Mouse (Mus musculus) neutrophil, adult 5-6 weeks (primary cell): ENCODE data around the gene Cd151. TPM values are rescaled to one million over a fixed set of nuclear protein-coding genes. Genes with fewer than 3 reads are reported as not detected.

Source experiments
- ATAC-seq: fragments of 151-379, 151-347 bp; 2 replicates; pipeline ENCODE4 v1.8.0; 2017; ENCODE audit warnings: mild to moderate bottlenecking, moderate TSS enrichment; ENCODE audit not compliant: insufficient number of reproducible peaks, poor library complexity, low FRiP score, severe bottlenecking; ENCODE audit errors: extremely low read depth
- total RNA-seq: library from RNA; stranded (forward); fragments of 200-1000 nt; gene quantifications from 2 replicates; pipeline ENCODE4 v1.2.3, GENCODE M21; 2017

Gene Cd151
- total RNA-seq, 1 experiment from 2014 or later, result 31.1 TPM

DNA sequence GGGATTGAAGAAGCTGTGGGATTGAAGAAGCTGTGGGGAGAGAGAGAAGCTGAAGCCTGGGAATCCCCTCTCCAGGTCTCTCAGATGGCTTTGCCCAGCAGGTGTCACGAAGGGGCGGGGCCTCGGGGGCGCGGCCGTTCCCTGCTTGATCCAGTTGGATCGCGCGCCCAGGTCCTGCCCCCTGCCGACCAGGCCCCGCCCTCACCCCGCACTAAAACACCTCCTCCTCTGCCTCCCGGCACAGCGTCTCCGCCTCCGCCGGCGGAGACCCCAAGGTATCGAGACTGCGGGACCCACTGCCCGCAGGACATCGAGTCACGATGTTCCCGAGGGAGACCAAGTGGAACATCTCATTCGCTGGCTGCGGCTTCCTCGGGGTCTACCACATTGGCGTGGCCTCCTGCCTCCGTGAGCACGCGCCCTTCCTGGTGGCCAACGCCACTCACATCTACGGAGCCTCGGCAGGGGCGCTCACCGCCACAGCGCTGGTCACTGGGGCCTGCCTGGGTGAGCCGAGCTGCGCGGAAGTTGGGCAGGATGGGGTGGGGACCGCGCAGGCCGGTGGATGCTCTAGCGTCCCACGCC, 12.1 kb upstream of the Cd151 start, which contains the start of gene Pnpla2:
Pnpla2 (plus strand) TSS at position 232 of the 585 bp plus-strand sequence.
- ATAC-seq, result peak; percentile 77

DNA sequence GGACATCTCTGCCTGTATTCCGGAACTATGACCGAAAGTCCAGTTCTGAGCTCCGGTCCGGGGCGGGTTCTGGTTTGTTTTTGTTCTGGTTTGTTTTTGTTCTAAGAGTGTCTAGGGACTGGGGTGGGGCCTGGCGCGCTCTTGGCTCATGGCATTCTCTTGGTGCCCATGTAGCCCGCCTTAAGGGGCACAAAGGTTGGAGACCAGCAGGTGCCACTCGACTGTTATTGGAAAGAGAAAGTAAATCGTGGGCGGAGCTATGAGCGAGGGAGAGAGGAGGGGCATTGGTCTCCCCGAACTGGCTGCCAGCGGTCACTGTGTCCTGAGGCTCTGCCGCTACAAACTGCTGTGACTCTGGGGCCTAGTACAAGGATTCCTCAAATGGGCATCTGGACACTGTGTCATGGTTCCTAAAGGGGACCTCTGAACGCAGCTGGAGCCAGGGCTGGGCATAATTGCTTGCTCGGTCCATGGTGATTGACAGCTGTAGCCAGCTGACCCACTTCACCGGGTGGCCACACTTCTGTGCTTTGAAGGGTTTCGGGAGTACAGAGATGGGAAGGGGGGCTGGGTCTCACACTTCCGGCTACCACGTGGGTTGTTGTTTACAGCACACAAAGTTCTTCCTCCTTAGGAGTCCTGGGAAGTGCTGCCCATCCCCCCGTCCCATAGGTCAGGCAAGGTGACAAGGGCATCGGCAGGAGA, 11.4 kb upstream of the Cd151 start:
- ATAC-seq, result peak; percentile 47

DNA sequence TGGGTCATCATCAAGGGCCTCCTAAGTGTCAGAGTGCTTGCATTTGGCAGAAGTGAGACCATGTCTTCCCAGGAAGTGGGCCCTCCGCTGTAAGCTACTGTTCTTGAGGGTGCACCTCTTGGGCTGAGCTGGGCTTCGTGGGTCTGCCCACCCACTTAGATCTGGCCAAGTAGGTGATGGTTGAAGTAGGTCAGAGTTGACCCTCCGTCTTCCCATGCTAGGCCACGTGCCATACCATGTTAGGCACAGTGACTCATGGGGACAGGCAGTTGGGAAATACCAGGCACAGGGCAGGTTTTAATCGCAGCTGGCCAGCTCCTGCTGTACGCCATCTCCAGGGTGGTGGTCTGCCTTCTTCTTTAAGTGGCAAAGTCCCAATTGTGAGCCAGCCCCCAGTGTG, 10.5 kb upstream of the Cd151 start:
- ATAC-seq, result no peak

DNA sequence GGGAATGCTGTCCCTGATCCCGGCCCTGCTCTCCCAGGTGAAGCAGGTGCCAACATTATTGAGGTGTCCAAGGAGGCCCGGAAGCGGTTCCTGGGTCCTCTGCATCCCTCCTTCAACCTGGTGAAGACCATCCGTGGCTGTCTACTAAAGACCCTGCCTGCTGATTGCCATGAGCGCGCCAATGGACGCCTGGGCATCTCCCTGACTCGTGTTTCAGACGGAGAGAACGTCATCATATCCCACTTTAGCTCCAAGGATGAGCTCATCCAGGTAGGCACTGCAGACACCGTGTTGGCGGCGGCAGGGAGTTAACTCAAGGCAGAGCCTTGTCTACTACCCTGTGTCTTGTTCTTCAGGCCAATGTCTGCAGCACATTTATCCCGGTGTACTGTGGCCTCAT, 10.0 kb upstream of the Cd151 start:
- no peak for ATAC-seq

DNA sequence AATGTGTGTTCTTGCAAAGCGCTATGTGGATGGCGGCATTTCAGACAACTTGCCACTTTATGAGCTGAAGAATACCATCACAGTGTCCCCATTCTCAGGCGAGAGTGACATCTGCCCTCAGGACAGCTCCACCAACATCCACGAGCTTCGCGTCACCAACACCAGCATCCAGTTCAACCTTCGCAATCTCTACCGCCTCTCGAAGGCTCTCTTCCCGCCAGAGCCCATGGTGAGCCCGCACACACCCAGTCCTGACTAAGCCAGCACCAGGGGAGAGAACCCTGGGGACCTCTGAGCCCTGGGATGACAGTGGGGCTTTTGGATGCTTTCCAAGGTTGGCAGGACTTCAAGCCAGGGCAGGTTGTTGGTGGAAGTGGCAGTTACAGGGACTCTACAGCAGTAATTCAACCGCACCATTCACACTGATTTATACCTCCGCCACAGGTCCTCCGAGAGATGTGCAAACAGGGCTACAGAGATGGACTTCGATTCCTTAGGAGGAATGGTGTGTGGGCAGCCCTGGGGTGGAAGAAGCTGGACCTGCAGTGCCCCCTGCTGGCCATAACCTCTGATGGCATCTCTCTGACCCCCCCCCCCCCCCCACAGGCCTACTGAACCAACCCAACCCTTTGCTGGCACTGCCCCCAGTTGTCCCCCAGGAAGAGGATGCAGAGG, 9.1 kb upstream of the Cd151 start:
- peak; percentile 30; the same call in 1 of the 2 replicates for ATAC-seq

GRCm38 (mm10) chr7:141458661-141459060, 8.5 kb upstream of the Cd151 start:
- no peak for ATAC-seq

DNA sequence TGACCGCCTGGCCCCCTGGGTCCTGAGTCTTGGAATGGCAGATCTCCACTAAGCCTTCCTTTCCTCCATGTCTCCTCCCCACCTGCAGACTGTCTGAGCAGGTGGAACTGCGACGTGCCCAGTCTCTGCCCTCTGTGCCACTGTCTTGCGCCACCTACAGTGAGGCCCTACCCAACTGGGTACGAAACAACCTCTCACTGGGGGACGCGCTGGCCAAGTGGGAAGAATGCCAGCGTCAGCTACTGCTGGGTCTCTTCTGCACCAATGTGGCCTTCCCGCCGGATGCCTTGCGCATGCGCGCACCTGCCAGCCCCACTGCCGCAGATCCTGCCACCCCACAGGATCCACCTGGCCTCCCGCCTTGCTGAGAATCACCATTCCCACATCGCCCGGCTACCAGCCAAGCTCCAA, 7.9 kb upstream of the Cd151 start:
- ATAC-seq, result no peak

DNA sequence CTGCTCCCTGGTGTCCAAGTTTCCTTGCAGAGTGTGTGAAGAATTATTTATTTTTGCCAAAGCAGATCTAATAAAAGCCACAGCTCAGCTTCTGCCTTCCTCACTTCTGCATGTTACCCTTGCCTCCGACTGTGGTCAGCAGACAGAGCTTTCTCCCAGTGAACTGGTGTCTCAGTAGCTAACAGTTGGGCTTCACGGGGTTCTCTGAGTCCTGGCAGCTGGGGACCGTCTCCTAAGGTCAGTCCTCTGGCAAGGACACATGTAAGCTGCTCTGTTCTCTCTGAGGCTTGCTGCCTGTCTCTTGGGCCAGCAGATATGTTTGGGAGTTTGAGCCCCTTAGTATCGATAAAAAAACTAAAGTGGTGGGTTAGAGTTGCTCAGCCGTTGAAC, 7.2 kb upstream of the Cd151 start:
- ATAC-seq, result no peak

DNA sequence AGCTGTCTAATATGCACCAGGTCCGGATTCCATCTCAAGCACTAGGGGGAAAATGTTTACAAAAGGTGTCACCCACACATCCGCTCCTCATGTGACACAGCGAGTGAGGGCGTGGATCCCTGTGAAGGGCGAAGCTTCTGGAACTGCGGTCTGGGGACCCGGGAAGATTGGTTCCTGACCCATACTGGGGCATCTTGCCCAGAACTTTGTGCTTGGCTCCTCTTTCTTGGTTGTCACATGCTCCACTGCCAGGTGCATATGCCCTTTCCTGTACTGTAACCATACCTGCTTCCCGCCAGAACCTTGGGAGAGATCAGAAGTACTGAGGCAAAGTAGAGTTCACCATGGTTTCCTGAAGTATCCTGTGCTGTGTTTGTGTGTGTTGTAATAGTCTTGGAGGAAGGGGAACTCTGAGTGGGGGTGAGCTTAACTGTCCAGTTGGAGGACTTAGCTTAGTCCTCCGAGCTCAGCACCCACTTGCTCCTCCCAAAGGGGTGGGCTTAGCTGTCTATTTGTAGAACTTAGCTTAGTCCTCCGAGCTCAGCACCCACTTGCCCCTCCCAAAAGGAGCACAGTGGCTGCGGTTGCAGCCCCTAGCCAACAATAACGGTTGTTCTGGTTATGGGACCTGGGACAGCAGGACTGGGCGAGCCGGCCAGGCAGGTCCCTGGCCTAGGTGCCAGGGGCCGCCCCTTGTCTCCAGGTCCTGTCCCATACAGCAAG, 6.6 kb upstream of the Cd151 start, which contains the start of gene Cracr2b:
Cracr2b (plus strand) TSS at position 704 of the 723 bp plus-strand sequence.
- ATAC-seq, result no peak

GRCm38 (mm10) chr7:141461521-141462332, 5.5 kb upstream of the Cd151 start:
- no peak for ATAC-seq

DNA sequence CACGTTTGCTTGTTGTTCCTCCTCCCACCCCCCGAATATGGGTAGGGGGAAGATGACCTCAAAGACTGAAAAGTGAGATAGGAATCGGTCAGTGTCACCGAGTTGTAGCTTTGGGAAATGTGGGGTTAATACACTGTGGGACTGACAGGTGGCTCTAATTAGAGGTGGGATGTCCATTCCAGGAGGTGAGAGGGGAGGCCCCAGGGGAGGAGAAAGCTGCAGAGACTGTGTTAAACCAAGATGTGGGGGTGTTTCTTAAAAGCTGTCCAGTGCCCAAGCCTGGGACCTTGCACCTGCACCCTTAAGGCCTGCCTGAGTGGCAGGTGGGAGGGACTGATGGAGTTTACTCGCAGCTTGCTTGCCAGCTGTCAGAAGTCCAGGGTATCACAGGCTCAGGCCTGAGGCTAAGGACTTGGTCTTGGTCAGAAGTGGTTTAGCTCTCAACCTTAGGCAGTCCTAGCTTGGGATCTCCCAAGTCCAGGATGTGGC, 4.8 kb upstream of the Cd151 start:
- no peak for ATAC-seq

GRCm38 (mm10) chr7:141463824-141464602, 3.2 kb upstream of the Cd151 start:
- no peak for ATAC-seq

- ATAC-seq, result no peak
These were observed 2.5 kb upstream of the Cd151 start for GRCm38 (mm10) chr7:141464603-141465201.

DNA sequence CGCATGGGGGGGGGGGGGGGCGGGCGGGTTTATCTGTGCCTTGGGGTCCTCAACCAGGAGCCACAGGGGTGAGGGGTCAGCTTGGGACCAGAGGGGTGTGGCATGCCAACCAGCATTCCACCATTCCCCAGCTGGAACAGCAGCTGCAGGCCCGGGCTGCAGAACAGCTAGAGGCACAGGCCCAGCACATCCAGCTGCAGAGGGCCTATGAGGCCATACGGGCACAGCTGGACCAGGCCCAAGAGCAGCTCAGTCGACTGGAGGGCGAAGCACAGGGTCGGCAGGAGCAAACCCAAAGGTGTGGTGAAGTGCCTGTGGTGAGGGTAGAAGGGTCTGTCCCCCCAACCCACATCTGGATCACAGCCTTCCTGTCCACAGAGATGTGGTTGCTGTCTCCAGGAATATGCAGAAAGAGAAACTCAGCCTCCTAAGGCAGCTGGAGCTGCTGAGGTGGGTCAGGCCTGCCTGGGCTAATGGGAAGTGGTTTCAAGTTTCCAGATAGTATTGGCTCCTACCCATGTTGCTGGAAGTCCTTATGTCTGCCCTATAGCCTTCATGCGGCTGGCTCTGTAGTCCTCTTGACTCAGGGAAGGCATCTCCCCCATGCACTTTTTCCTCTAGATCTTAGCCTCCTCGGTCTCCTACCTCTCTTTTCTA, 1.7 kb upstream of the Cd151 start:
- no peak for ATAC-seq

GRCm38 (mm10) chr7:141466045-141466394, 1.2 kb upstream of the Cd151 start:
- ATAC-seq, result no peak

GRCm38 (mm10) chr7:141466607-141467148, 514 bp upstream of the Cd151 start:
- no peak for ATAC-seq

DNA sequence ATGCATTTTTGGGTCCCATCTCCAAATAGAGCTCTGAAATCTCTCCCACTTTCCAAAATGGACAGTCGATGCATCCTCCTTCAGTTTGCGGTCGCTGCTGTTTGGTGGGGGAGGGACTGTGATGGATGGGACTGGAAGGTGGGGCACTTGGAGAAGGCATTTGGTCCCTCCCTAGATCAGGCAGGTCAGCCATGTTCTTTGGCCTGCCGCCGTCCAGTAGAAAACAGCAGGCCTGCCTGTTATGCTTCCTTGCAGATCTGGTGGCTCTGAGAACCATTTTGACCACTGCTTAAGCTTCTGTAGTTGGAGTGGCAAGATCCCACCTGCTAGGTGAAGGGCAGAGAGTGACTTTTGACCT, 951 bp downstream of the Cd151 start:
- ATAC-seq, result no peak
